Mouse (Mus musculus) heart, postnatal 0 days (tissue): Measurements from ENCODE around the gene Robo1.

Experiments used
- CTCF ChIP-seq: IDR thresholded peaks from 2 replicates; pipeline ENCODE4 v1.5.1; 2016; ENCODE audit warnings: antibody characterized with exemption, control low read depth, low read depth
- EP300 ChIP-seq: IDR thresholded peaks from 2 replicates; pipeline ENCODE4 v1.6.1; 2016; ENCODE audit warnings: antibody characterized with exemption, low read depth

DNA sequence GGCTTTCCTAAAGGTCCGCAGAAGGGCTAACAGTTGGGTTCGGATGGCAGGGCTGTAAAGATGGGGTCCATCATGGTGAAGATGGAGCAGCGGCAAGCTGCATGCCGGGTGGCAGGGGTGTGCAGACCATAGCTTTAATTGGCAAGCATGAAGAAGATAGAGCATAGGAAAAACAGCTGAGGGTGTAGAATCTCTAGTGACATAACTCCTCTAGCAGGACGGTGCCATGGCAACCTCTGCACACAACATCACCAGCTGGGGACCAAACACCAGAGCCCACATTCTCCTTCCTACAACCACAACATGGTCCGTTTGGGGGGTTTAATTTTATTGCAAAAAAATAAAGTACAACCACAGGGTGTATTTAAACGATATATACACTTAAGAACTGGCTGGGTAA is 432.1 kb downstream of the Robo1 start:
- no peak for TF ChIP-seq EP300
- no peak for TF ChIP-seq CTCF
